Mouse (Mus musculus): ENCODE results near the gene Pla2g2f. TPM values are rescaled to one million over a fixed set of nuclear protein-coding genes. Genes with fewer than 3 reads are reported as not detected.

Gene Pla2g2f
- polyA plus RNA-seq (2014; fragmentation: Nextera tagmentation; extraction: Ambion mirVana), result 0.12 TPM in 1 of 2 replicates, not detected in the other

GRCm38 (mm10) chr4:138757416-138757815 lies at the start of gene Pla2g2f:
TSS of gene Pla2g2f (minus strand) at chr4:138757626.
- H3K27me3 ChIP-seq (ENCODE audit: control insufficient read depth, insufficient read depth, low read length), result no peaks in the 10 kb centered on the region
- H3K4me3 ChIP-seq (ENCODE audit: low read depth, low read length), result no peak within 1 kb of the TSS
- DNase-seq (ENCODE audit: low spot score) (no peak), ATAC-seq (ENCODE audit: low FRiP score) (no peak)
- WGBS, result 45% methylated on average over 8 of the region's 8 CpGs
- H3K9ac ChIP-seq (ENCODE audit: low read depth, low read length), result no peak within 1 kb of the TSS
- no peaks in the 10 kb centered on the region for H3K9me3 ChIP-seq (ENCODE audit: control insufficient read depth, low read length)
- no peaks in the 10 kb centered on the region for H3K36me3 ChIP-seq (ENCODE audit: control insufficient read depth, insufficient read depth, low read length)
- H3K27ac ChIP-seq (ENCODE audit: low read depth, low read length), result no peak within 1 kb of the TSS
- no peaks in the 10 kb centered on the region; the same call in 1 of the 2 replicates for H3K4me1 ChIP-seq (replicated peaks; ENCODE audit: control insufficient read depth, insufficient read depth, low read length)
- H3K4me2 ChIP-seq (replicated peaks; ENCODE audit: low read depth, low read length), result no peak within 1 kb of the TSS

GRCm38 (mm10) chr4:138806920-138807541 lies 49.6 kb upstream of the Pla2g2f start:
- Histone ChIP-seq H3K9ac (ENCODE audit: low read depth, low read length) (no peak overlapping the region), H3K4me3 (ENCODE audit: low read depth, low read length) (no peak overlapping the region), H3K27me3 (ENCODE audit: control insufficient read depth, insufficient read depth, low read length) (no peaks in the 10 kb centered on the region), H3K9me3 (ENCODE audit: control insufficient read depth, low read length) (no peaks in the 10 kb centered on the region), H3K4me2 (replicated peaks; ENCODE audit: low read depth, low read length) (no peak overlapping the region), H3K4me1 (replicated peaks; ENCODE audit: control insufficient read depth, insufficient read depth, low read length) (0 out of 2 replicates have a peak, but pooled peaks cover 2% of the 10 kb centered on the region), H3K27ac (ENCODE audit: low read depth, low read length) (no peak overlapping the region), H3K36me3 (ENCODE audit: control insufficient read depth, insufficient read depth, low read length) (no peaks in the 10 kb centered on the region)
- ATAC-seq (ENCODE audit: low FRiP score) (no peak), DNase-seq (ENCODE audit: low spot score) (no peak)
- 77% methylated on average over 7 of the region's 7 CpGs for WGBS

GRCm38 (mm10) chr4:138806160-138806559 lies 48.7 kb upstream of the Pla2g2f start:
- 0 out of 2 replicates have a peak, but pooled peaks cover 2% of the 10 kb centered on the region for H3K4me1 ChIP-seq (replicated peaks; ENCODE audit: control insufficient read depth, insufficient read depth, low read length)
- H3K4me3 ChIP-seq (ENCODE audit: low read depth, low read length), result no peak overlapping the region
- H3K27ac ChIP-seq (ENCODE audit: low read depth, low read length), result no peak overlapping the region
- DNase-seq (ENCODE audit: low spot score) (no peak), ATAC-seq (ENCODE audit: low FRiP score) (no peak)
- H3K27me3 ChIP-seq (ENCODE audit: control insufficient read depth, insufficient read depth, low read length), result no peaks in the 10 kb centered on the region
- no peaks in the 10 kb centered on the region for H3K36me3 ChIP-seq (ENCODE audit: control insufficient read depth, insufficient read depth, low read length)
- H3K4me2 ChIP-seq (replicated peaks; ENCODE audit: low read depth, low read length), result no peak overlapping the region
- no peak overlapping the region for H3K9ac ChIP-seq (ENCODE audit: low read depth, low read length)
- no peaks in the 10 kb centered on the region for H3K9me3 ChIP-seq (ENCODE audit: control insufficient read depth, low read length)
- 88% methylated on average over 8 of the region's 8 CpGs for WGBS

- no peak overlapping the region for H3K4me3 ChIP-seq (ENCODE audit: low read depth, low read length)
- no peak overlapping the region for H3K4me2 ChIP-seq (replicated peaks; ENCODE audit: low read depth, low read length)
- no peak for ATAC-seq (ENCODE audit: low FRiP score)
- no peaks in the 10 kb centered on the region for H3K9me3 ChIP-seq (ENCODE audit: control insufficient read depth, low read length)
- no peaks in the 10 kb centered on the region for H3K36me3 ChIP-seq (ENCODE audit: control insufficient read depth, insufficient read depth, low read length)
- H3K9ac ChIP-seq (ENCODE audit: low read depth, low read length), result no peak overlapping the region
- 38% methylated on average over 8 of the region's 8 CpGs for WGBS
- no peak overlapping the region for H3K27ac ChIP-seq (ENCODE audit: low read depth, low read length)
- peak; percentile 8 for DNase-seq (ENCODE audit: low spot score)
- no peaks in the 10 kb centered on the region for H3K27me3 ChIP-seq (ENCODE audit: control insufficient read depth, insufficient read depth, low read length)
- 0 out of 2 replicates have a peak, but pooled peaks cover 2% of the 10 kb centered on the region for H3K4me1 ChIP-seq (replicated peaks; ENCODE audit: control insufficient read depth, insufficient read depth, low read length)
Measured at GRCm38 (mm10) chr4:138805248-138805647, 47.8 kb upstream of the Pla2g2f start.

GRCm38 (mm10) chr4:138802917-138803316 lies 45.5 kb upstream of the Pla2g2f start:
- 0 out of 2 replicates have a peak, but pooled peaks cover 2% of the 10 kb centered on the region for H3K4me1 ChIP-seq (replicated peaks; ENCODE audit: control insufficient read depth, insufficient read depth, low read length)
- no peak overlapping the region for H3K4me3 ChIP-seq (ENCODE audit: low read depth, low read length)
- no peaks in the 10 kb centered on the region for H3K36me3 ChIP-seq (ENCODE audit: control insufficient read depth, insufficient read depth, low read length)
- H3K9me3 ChIP-seq (ENCODE audit: control insufficient read depth, low read length), result no peaks in the 10 kb centered on the region
- no peak overlapping the region for H3K4me2 ChIP-seq (replicated peaks; ENCODE audit: low read depth, low read length)
- no peaks in the 10 kb centered on the region for H3K27me3 ChIP-seq (ENCODE audit: control insufficient read depth, insufficient read depth, low read length)
- ATAC-seq (ENCODE audit: low FRiP score) (no peak), DNase-seq (ENCODE audit: low spot score) (no peak)
- 85% methylated on average over 11 of the region's 11 CpGs for WGBS
- H3K9ac ChIP-seq (ENCODE audit: low read depth, low read length), result no peak overlapping the region
- no peak overlapping the region for H3K27ac ChIP-seq (ENCODE audit: low read depth, low read length)

- Histone ChIP-seq H3K4me1 (replicated peaks; ENCODE audit: control insufficient read depth, insufficient read depth, low read length) (0 out of 2 replicates have a peak, but pooled peaks cover 2% of the 10 kb centered on the region), H3K36me3 (ENCODE audit: control insufficient read depth, insufficient read depth, low read length) (no peaks in the 10 kb centered on the region), H3K4me2 (replicated peaks; ENCODE audit: low read depth, low read length) (no peak overlapping the region), H3K9ac (ENCODE audit: low read depth, low read length) (no peak overlapping the region), H3K9me3 (ENCODE audit: control insufficient read depth, low read length) (no peaks in the 10 kb centered on the region), H3K27me3 (ENCODE audit: control insufficient read depth, insufficient read depth, low read length) (no peaks in the 10 kb centered on the region), H3K4me3 (ENCODE audit: low read depth, low read length) (no peak overlapping the region), H3K27ac (ENCODE audit: low read depth, low read length) (no peak overlapping the region)
- ATAC-seq (ENCODE audit: low FRiP score), result no peak
- 83% methylated on average over 4 of the region's 4 CpGs for WGBS
- DNase-seq (ENCODE audit: low spot score), result no peak
Measured at GRCm38 (mm10) chr4:138801631-138802030, 44.2 kb upstream of the Pla2g2f start.

GRCm38 (mm10) chr4:138800134-138800744 lies 42.8 kb upstream of the Pla2g2f start:
- WGBS, result 83% methylated on average over 12 of the region's 12 CpGs
- Histone ChIP-seq H3K4me1 (replicated peaks; ENCODE audit: control insufficient read depth, insufficient read depth, low read length) (no peaks in the 10 kb centered on the region), H3K27me3 (ENCODE audit: control insufficient read depth, insufficient read depth, low read length) (no peaks in the 10 kb centered on the region), H3K9ac (ENCODE audit: low read depth, low read length) (no peak overlapping the region), H3K9me3 (ENCODE audit: control insufficient read depth, low read length) (no peaks in the 10 kb centered on the region), H3K4me3 (ENCODE audit: low read depth, low read length) (no peak overlapping the region), H3K36me3 (ENCODE audit: control insufficient read depth, insufficient read depth, low read length) (no peaks in the 10 kb centered on the region), H3K4me2 (replicated peaks; ENCODE audit: low read depth, low read length) (no peak overlapping the region), H3K27ac (ENCODE audit: low read depth, low read length) (no peak overlapping the region)
- ATAC-seq (ENCODE audit: low FRiP score) (no peak), DNase-seq (ENCODE audit: low spot score) (no peak)

GRCm38 (mm10) chr4:138797217-138797570 lies 39.8 kb upstream of the Pla2g2f start:
- H3K9me3 ChIP-seq (ENCODE audit: control insufficient read depth, low read length), result no peaks in the 10 kb centered on the region
- ATAC-seq (ENCODE audit: low FRiP score) (no peak), DNase-seq (ENCODE audit: low spot score) (no peak)
- no peak overlapping the region for H3K27ac ChIP-seq (ENCODE audit: low read depth, low read length)
- no peak overlapping the region for H3K4me2 ChIP-seq (replicated peaks; ENCODE audit: low read depth, low read length)
- H3K27me3 ChIP-seq (ENCODE audit: control insufficient read depth, insufficient read depth, low read length), result no peaks in the 10 kb centered on the region
- no peaks in the 10 kb centered on the region for H3K4me1 ChIP-seq (replicated peaks; ENCODE audit: control insufficient read depth, insufficient read depth, low read length)
- no peak overlapping the region for H3K9ac ChIP-seq (ENCODE audit: low read depth, low read length)
- WGBS, result 65% methylated on average over 4 of the region's 4 CpGs
- no peak overlapping the region for H3K4me3 ChIP-seq (ENCODE audit: low read depth, low read length)
- H3K36me3 ChIP-seq (ENCODE audit: control insufficient read depth, insufficient read depth, low read length), result no peaks in the 10 kb centered on the region

All from hindbrain, embryonic 11.5 days (tissue).